Mouse (Mus musculus): ENCODE results near the gene Kdm4c.

DNA sequence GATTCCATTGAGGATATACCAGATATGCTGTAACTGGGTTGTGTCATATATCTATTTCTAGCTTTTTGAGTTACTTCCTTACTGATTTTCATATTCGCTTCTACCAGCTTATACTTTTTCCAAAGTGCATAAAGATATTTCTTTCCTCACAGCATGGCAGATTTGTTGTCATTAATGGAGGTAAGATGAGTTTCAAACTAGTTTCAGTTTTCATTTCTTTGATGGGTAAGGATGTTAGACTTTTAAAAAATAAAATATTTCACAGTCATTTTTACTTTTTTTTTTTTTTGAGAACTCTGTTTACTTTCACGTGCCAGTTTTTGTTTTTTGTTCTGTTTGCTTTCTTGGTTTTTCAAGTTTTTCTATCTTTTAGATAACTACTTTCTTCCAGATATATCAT lies 70.6 kb downstream of the Kdm4c start:
- no peak for TF ChIP-seq CTCF (IDR thresholded peaks at IDR 0.05; ENCODE audit: borderline replicate concordance, insufficient read depth, low read length)
- TF ChIP-seq POLR2A (IDR thresholded peaks at IDR 0.05; ENCODE audit: low read depth, low read length), result no peak

Measured in embryonic fibroblast, embryonic 13.5 days (primary cell).